Mouse (Mus musculus) spleen, embryonic (tissue): ENCODE data around the gene BC055324.

ENCODE experiments used
- CTCF ChIA-PET: fragments of 350-600 bp; sonication (Branson Sonifier 250); formaldehyde crosslinking; loops from one replicate; lab custom pipeline; 2022; lab: Charles Lee

Gene BC055324

GRCm38 (mm10) chr1:163958036-163958435 lies 36.6 kb downstream of the BC055324 start:
- CTCF ChIA-PET: interaction anchor here (0.7 kb wide), 1 partner anchor 263 kb away, joined by 4 read pairs; no protein-coding TSS in a partner anchor

- CTCF ChIA-PET: no interaction called here
Observed at GRCm38 (mm10) chr1:163953396-163953795, 41.2 kb downstream of the BC055324 start.

GRCm38 (mm10) chr1:163942056-163942455 lies 52.5 kb downstream of the BC055324 start:
- CTCF ChIA-PET: no interaction called here

- CTCF ChIA-PET: no interaction called here
Observed at GRCm38 (mm10) chr1:163934591-163934990, 60.0 kb downstream of the BC055324 start.

- CTCF ChIA-PET: no interaction called here
Observed at GRCm38 (mm10) chr1:163931801-163932200, 62.8 kb downstream of the BC055324 start.

- CTCF ChIA-PET: interaction anchor here (0.9 kb wide), 1 partner anchor 13 kb away, joined by 5 read pairs; no protein-coding TSS in a partner anchor
Observed at GRCm38 (mm10) chr1:163930458-163930794, 64.2 kb downstream of the BC055324 start.

GRCm38 (mm10) chr1:163929636-163930457 lies 64.7 kb downstream of the BC055324 start:
- CTCF ChIA-PET: no interaction called here

- CTCF ChIA-PET: no interaction called here
Observed at GRCm38 (mm10) chr1:163928846-163929245, 65.8 kb downstream of the BC055324 start, which contains the start of gene Scyl3. Gene Scyl3 (plus strand): TSS chr1:163929100.

- CTCF ChIA-PET: no interaction called here
Observed at GRCm38 (mm10) chr1:163924093-163924492, 70.5 kb downstream of the BC055324 start.

GRCm38 (mm10) chr1:163917349-163918160 lies 77.0 kb downstream of the BC055324 start:
- CTCF ChIA-PET: no interaction called here

- CTCF ChIA-PET: interaction anchor here (0.5 kb wide), 1 partner anchor 461 kb away, joined by 5 read pairs; no protein-coding TSS in a partner anchor
Observed at GRCm38 (mm10) chr1:163911981-163912380, 82.6 kb downstream of the BC055324 start.

- CTCF ChIA-PET: interaction anchor here (0.6 to 0.7 kb wide), 2 partner anchors 42 to 1247 kb away, joined by 4 read pairs; no protein-coding TSS in a partner anchor
Observed at GRCm38 (mm10) chr1:163910785-163911184, 83.8 kb downstream of the BC055324 start.

- CTCF ChIA-PET: no interaction called here
Observed at GRCm38 (mm10) chr1:163910343-163910742, 84.3 kb downstream of the BC055324 start.

GRCm38 (mm10) chr1:163908389-163908788 lies 86.2 kb downstream of the BC055324 start:
- CTCF ChIA-PET: interaction anchor here (0.7 kb wide), 1 partner anchor 1082 kb away, joined by 6 read pairs; no protein-coding TSS in a partner anchor

GRCm38 (mm10) chr1:163907007-163907811 lies 87.4 kb downstream of the BC055324 start:
- CTCF ChIA-PET: interaction anchor here (0.7 kb wide), 1 partner anchor 1081 kb away, joined by 6 read pairs; no protein-coding TSS in a partner anchor

- CTCF ChIA-PET: no interaction called here
Observed at GRCm38 (mm10) chr1:163903411-163903810, 91.2 kb downstream of the BC055324 start.

GRCm38 (mm10) chr1:163900168-163900567 lies 94.4 kb downstream of the BC055324 start:
- CTCF ChIA-PET: no interaction called here

- CTCF ChIA-PET: no interaction called here
Observed at GRCm38 (mm10) chr1:163899575-163899974, 95.0 kb downstream of the BC055324 start.

GRCm38 (mm10) chr1:163898291-163898764 lies 96.3 kb downstream of the BC055324 start:
- CTCF ChIA-PET: no interaction called here
